Mouse (Mus musculus) heart, embryonic 14.5 days (tissue): ENCODE measurements around the gene Cd99l2. TPM values are rescaled to one million over a fixed set of nuclear protein-coding genes. Genes with fewer than 3 reads are reported as not detected.

ENCODE experiments used
- ATAC-seq: fragments of 200-750 bp; cut with Nextera tagmentation; 2 replicates; pipeline ENCODE4 v1.8.0; 2017; ENCODE audit warnings: low read depth, moderate TSS enrichment; ENCODE audit not compliant: insufficient number of reproducible peaks, insufficient read depth, low FRiP score
- H3K27ac ChIP-seq, 2 experiments: fragments of 200-500 bp in 1 of 2; fragments of 300-500 bp in 1 of 2; sonication (generic) in 1 of 2; replicated peaks in 1 of 2; 2 replicates each; pipeline ENCODE4 v1.5.1; 2012 to 2014; ENCODE audit warnings: low read depth in 2 of 2, low read length in 2 of 2, control low read depth in 1 of 2, mild to moderate bottlenecking in 1 of 2, mixed read lengths in 1 of 2; ENCODE audit not compliant: control insufficient read depth in 1 of 2, insufficient read depth in 1 of 2
- H3K27me3 ChIP-seq: fragments of 300-500 bp; sonication (generic); 2 replicates; pipeline ENCODE4 v1.6.1; 2014; ENCODE audit warnings: mild to moderate bottlenecking, low read length, control low read depth; ENCODE audit not compliant: control insufficient read depth, insufficient read depth
- H3K36me3 ChIP-seq: fragments of 300-500 bp; sonication (generic); 2 replicates; pipeline ENCODE4 v1.6.1; 2014; ENCODE audit warnings: mild to moderate bottlenecking, control low read depth, low read length, mixed read lengths; ENCODE audit not compliant: control insufficient read depth, insufficient read depth
- H3K4me1 ChIP-seq, 2 experiments: fragments of 200-500 bp in 1 of 2; fragments of 300-500 bp in 1 of 2; sonication (generic) in 1 of 2; 2 replicates each; pipeline ENCODE4 v1.6.1; 2012 to 2014; ENCODE audit warnings: low read length in 2 of 2, control low read depth in 1 of 2, mixed read lengths in 1 of 2; ENCODE audit not compliant: control insufficient read depth in 2 of 2, insufficient read depth in 2 of 2
- H3K4me2 ChIP-seq: fragments of 300-500 bp; sonication (generic); 2 replicates; pipeline ENCODE4 v1.6.1; 2014; ENCODE audit warnings: mild to moderate bottlenecking, low read length
- H3K4me3 ChIP-seq, 2 experiments: fragments of 200-500 bp in 1 of 2; fragments of 300-500 bp in 1 of 2; sonication (generic) in 1 of 2; 2 replicates each; pipeline ENCODE4 v1.5.1; 2012 to 2014; ENCODE audit warnings: low read length in 2 of 2, mild to moderate bottlenecking in 2 of 2, control low read depth in 1 of 2, low read depth in 1 of 2, moderate library complexity in 1 of 2; ENCODE audit not compliant: control insufficient read depth in 1 of 2, insufficient read depth in 1 of 2
- H3K9ac ChIP-seq: fragments of 300-500 bp; sonication (generic); 2 replicates; pipeline ENCODE4 v1.6.1; 2014; ENCODE audit warnings: mild to moderate bottlenecking, low read length
- H3K9me3 ChIP-seq: fragments of 300-500 bp; sonication (generic); 2 replicates; pipeline ENCODE4 v1.6.1; 2016; ENCODE audit warnings: low read length, control low read depth; ENCODE audit not compliant: control insufficient read depth
- WGBS: fragments of 180-500 bp; shearing (Covaris S2); extraction: QIAGEN DNeasy Blood & Tissue Kit; methylation state at CpG from one replicate; pipeline ENCODE4 v1.1.7; 2014; 5-methylcytosine and 5-hydroxymethylcytosine counted together
- polyA plus RNA-seq: library from polyadenylated mRNA; unstranded; fragments of >200 nt; fragmentation: Nextera tagmentation; extraction: Ambion mirVana; gene quantifications from 2 replicates; pipeline ENCODE4 v1.2.1, GENCODE M21; 2014

Cd99l2 gene
- polyA plus RNA-seq, 1 experiment from 2014 or later, result 26.4 TPM

GRCm38 (mm10) chrX:71412776-71413175 lies 79.9 kb downstream of the Cd99l2 start:
- H3K9me3 ChIP-seq, result no peaks in the 10 kb centered on the region
- no peak overlapping the region for H3K9ac ChIP-seq
- no peak overlapping the region for H3K27ac ChIP-seq
- H3K4me1 ChIP-seq, result no peaks in the 10 kb centered on the region
- no peak overlapping the region for H3K4me2 ChIP-seq
- no peak for ATAC-seq
- no peaks in the 10 kb centered on the region for H3K27me3 ChIP-seq
- WGBS, result 68% methylated on average over 3 of the region's 3 CpGs
- H3K36me3 ChIP-seq, result 0 out of 2 replicates have a peak, but pooled peaks cover 7% of the 10 kb centered on the region
- H3K4me3 ChIP-seq, result no peak overlapping the region

GRCm38 (mm10) chrX:71408386-71408785 lies 84.3 kb downstream of the Cd99l2 start:
- no peak for ATAC-seq
- H3K9ac ChIP-seq, result no peak overlapping the region
- 65% methylated on average over 1 of the region's 1 CpGs for WGBS
- no peak overlapping the region for H3K27ac ChIP-seq
- no peaks in the 10 kb centered on the region for H3K9me3 ChIP-seq
- H3K4me3 ChIP-seq, result no peak overlapping the region
- no peaks in the 10 kb centered on the region for H3K36me3 ChIP-seq
- no peaks in the 10 kb centered on the region for H3K27me3 ChIP-seq
- no peak overlapping the region for H3K4me2 ChIP-seq
- no peaks in the 10 kb centered on the region for H3K4me1 ChIP-seq

- no peaks in the 10 kb centered on the region for H3K27me3 ChIP-seq
- ATAC-seq, result no peak
- H3K9ac ChIP-seq, result no peak overlapping the region
- H3K27ac ChIP-seq, result no peak overlapping the region
- H3K4me3 ChIP-seq, result no peak overlapping the region
- H3K4me2 ChIP-seq, result no peak overlapping the region
- H3K4me1 ChIP-seq, result no peaks in the 10 kb centered on the region
- 0 out of 2 replicates have a peak, but pooled peaks cover 8% of the 10 kb centered on the region for H3K36me3 ChIP-seq
- no peaks in the 10 kb centered on the region for H3K9me3 ChIP-seq
Measured at GRCm38 (mm10) chrX:71406290-71406689, 86.4 kb downstream of the Cd99l2 start.

- WGBS, result 65% methylated on average over 4 of the region's 4 CpGs
- Histone ChIP-seq H3K36me3 (peaks cover 17% of the 10 kb centered on the region; the same call in 1 of the 2 replicates), H3K4me1 (no peaks in the 10 kb centered on the region), H3K4me2 (no peak overlapping the region), H3K4me3 (no peak overlapping the region), H3K27ac (no peak overlapping the region), H3K9ac (no peak overlapping the region), H3K27me3 (no peaks in the 10 kb centered on the region), H3K9me3 (no peaks in the 10 kb centered on the region)
- no peak for ATAC-seq
Measured at GRCm38 (mm10) chrX:71396326-71396725, 96.3 kb downstream of the Cd99l2 start.

- Histone ChIP-seq H3K9ac (no peak overlapping the region), H3K36me3 (0 out of 2 replicates have a peak, but pooled peaks cover 6% of the 10 kb centered on the region), H3K4me2 (no peak overlapping the region), H3K9me3 (no peaks in the 10 kb centered on the region), H3K4me1 (no peaks in the 10 kb centered on the region), H3K27me3 (no peaks in the 10 kb centered on the region), H3K27ac (no peak overlapping the region), H3K4me3 (no peak overlapping the region)
- ATAC-seq, result no peak; the same call in 1 of the 2 replicates
- whole genome bisulfite sequencing, result 35% methylated on average over 5 of the region's 5 CpGs
Measured at GRCm38 (mm10) chrX:71381571-71381970, 111.1 kb downstream of the Cd99l2 start.

GRCm38 (mm10) chrX:71378435-71378834 lies 114.2 kb downstream of the Cd99l2 start:
- Histone ChIP-seq H3K27ac (no peak overlapping the region), H3K4me3 (no peak overlapping the region), H3K9ac (no peak overlapping the region), H3K4me2 (no peak overlapping the region), H3K9me3 (no peaks in the 10 kb centered on the region), H3K27me3 (no peaks in the 10 kb centered on the region), H3K4me1 (no peaks in the 10 kb centered on the region), H3K36me3 (0 out of 2 replicates have a peak, but pooled peaks cover 6% of the 10 kb centered on the region)
- no peak for ATAC-seq
- WGBS, result 89% methylated on average over 2 of the region's 2 CpGs

- WGBS, result 85% methylated on average over 1 of the region's 1 CpGs
- H3K27ac ChIP-seq, result no peak overlapping the region
- ATAC-seq, result no peak
Measured at GRCm38 (mm10) chrX:71376781-71377180, 115.9 kb downstream of the Cd99l2 start.

More at GRCm38 (mm10) chrX:71376781-71377180, 115.9 kb downstream of the Cd99l2 start:
- no peak overlapping the region for H3K4me2 ChIP-seq
- no peak overlapping the region for H3K4me3 ChIP-seq
- no peaks in the 10 kb centered on the region for H3K9me3 ChIP-seq
- H3K9ac ChIP-seq, result no peak overlapping the region
- H3K27me3 ChIP-seq, result no peaks in the 10 kb centered on the region
- H3K36me3 ChIP-seq, result 0 out of 2 replicates have a peak, but pooled peaks cover 6% of the 10 kb centered on the region
- no peaks in the 10 kb centered on the region for H3K4me1 ChIP-seq
